Mouse (Mus musculus) liver, postnatal 0 days (tissue): Measurements from ENCODE around the gene Misp. TPM values are rescaled to one million over a fixed set of nuclear protein-coding genes. Genes with fewer than 3 reads are reported as not detected.
A peak's percentile ranks its signal among the peaks of the same experiment; 100 is the strongest.

ENCODE experiments used
- ATAC-seq: fragments of 200-750 bp; cut with Nextera tagmentation; 2 replicates; pipeline ENCODE4 v1.8.0; 2017; ENCODE audit warnings: mild to moderate bottlenecking, moderate library complexity
- DNase-seq: peaks from one replicate; pipeline ENCODE4 v3.0.0-alpha.2; 2016
- H3K27ac ChIP-seq: fragments of 300-500 bp; sonication (generic); 2 replicates; pipeline ENCODE4 v1.5.1; 2014; ENCODE audit warnings: antibody characterized with exemption, moderate library complexity, mild to moderate bottlenecking, low read depth
- H3K27me3 ChIP-seq: fragments of 300-500 bp; sonication (generic); 2 replicates; pipeline ENCODE4 v1.6.1; 2014; ENCODE audit warnings: low read length, control low read depth, mixed read lengths; ENCODE audit not compliant: insufficient read depth
- H3K36me3 ChIP-seq: fragments of 300-500 bp; sonication (generic); replicated peaks from 2 replicates; pipeline ENCODE4 v1.6.1; 2014; ENCODE audit warnings: mild to moderate bottlenecking, control low read depth, low read length, moderate library complexity, mixed read lengths; ENCODE audit not compliant: insufficient read depth
- H3K4me1 ChIP-seq: fragments of 300-500 bp; sonication (generic); 2 replicates; pipeline ENCODE4 v1.6.1; 2014; ENCODE audit warnings: antibody characterized with exemption, mild to moderate bottlenecking, control low read depth; ENCODE audit not compliant: insufficient read depth
- H3K4me2 ChIP-seq: fragments of 300-500 bp; sonication (generic); 2 replicates; pipeline ENCODE4 v1.6.1; 2014; ENCODE audit warnings: low read depth, mild to moderate bottlenecking, low read length, moderate library complexity, mixed read lengths
- H3K4me3 ChIP-seq: fragments of 300-500 bp; sonication (generic); 2 replicates; pipeline ENCODE4 v1.5.1; 2014; ENCODE audit warnings: low read depth, low read length
- H3K9ac ChIP-seq: fragments of 300-500 bp; sonication (generic); replicated peaks from 2 replicates; pipeline ENCODE4 v1.6.1; 2014; ENCODE audit warnings: mild to moderate bottlenecking, moderate library complexity
- H3K9me3 ChIP-seq: fragments of 300-500 bp; sonication (generic); 2 replicates; pipeline ENCODE4 v1.6.1; 2016; ENCODE audit warnings: mild to moderate bottlenecking, control low read depth, low read length, mixed read lengths
- CTCF ChIP-seq: sonication (generic); IDR thresholded peaks from 2 replicates; pipeline ENCODE4 v1.5.1; 2016; ENCODE audit warnings: antibody characterized with exemption, low read depth
- EP300 ChIP-seq: IDR thresholded peaks from 2 replicates; pipeline ENCODE4 v1.6.1; 2016; ENCODE audit warnings: antibody characterized with exemption, low read depth, mild to moderate bottlenecking
- WGBS: fragments of 180-500 bp; shearing (Covaris S2); extraction: QIAGEN DNeasy Blood & Tissue Kit; methylation state at CpG from one replicate; pipeline ENCODE4 v1.1.7; 2014; ENCODE audit not compliant: insufficient replicate concordance; 5-methylcytosine and 5-hydroxymethylcytosine counted together
- polyA plus RNA-seq: library from polyadenylated mRNA; unstranded; fragments of >200 nt; fragmentation: Nextera tagmentation; extraction: Ambion mirVana; gene quantifications from 2 replicates; pipeline ENCODE4 v1.2.1, GENCODE M21; 2015

Misp gene
- polyA plus RNA-seq, 1 experiment from 2014 or later: 1.00 TPM

DNA sequence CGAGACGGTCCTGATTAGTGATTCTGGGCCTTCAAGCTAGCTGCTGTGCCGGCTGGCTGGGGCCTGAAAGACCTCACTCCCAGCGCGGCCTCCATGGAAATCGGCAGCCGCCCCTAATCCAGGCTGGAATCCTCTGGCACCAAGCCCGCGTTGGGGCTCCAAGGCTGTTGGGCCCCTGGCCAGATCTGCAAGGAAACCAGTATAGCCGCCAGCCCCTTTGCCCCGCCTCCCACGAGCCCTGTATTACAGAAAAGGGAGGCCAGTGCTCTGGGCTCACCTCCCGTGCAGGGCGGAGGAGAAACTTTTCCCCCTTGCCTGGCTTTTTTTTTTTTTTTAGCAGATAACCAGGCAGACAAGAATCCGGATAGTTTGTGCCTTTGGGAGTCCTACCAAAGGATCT is 32.6 kb downstream of the Misp start:
- no peaks in the 10 kb centered on the region for H3K27me3 ChIP-seq
- peak overlapping the region; percentile 70 for H3K9ac ChIP-seq
- H3K36me3 ChIP-seq: peaks cover 19% of the 10 kb centered on the region
- TF ChIP-seq EP300 (no peak), CTCF (no peak)
- peak overlapping the region; percentile 98 for H3K4me2 ChIP-seq
- WGBS: 1% methylated on average over 15 of the region's 15 CpGs
- peaks cover 48% of the 10 kb centered on the region for H3K4me1 ChIP-seq
- H3K9me3 ChIP-seq: no peaks in the 10 kb centered on the region
- H3K27ac ChIP-seq: peak overlapping the region; percentile 99
- peak; percentile 89 for DNase-seq
- peak overlapping the region; percentile 57 for H3K4me3 ChIP-seq
- peak; percentile 6; the same call in 1 of the 2 replicates for ATAC-seq

DNA sequence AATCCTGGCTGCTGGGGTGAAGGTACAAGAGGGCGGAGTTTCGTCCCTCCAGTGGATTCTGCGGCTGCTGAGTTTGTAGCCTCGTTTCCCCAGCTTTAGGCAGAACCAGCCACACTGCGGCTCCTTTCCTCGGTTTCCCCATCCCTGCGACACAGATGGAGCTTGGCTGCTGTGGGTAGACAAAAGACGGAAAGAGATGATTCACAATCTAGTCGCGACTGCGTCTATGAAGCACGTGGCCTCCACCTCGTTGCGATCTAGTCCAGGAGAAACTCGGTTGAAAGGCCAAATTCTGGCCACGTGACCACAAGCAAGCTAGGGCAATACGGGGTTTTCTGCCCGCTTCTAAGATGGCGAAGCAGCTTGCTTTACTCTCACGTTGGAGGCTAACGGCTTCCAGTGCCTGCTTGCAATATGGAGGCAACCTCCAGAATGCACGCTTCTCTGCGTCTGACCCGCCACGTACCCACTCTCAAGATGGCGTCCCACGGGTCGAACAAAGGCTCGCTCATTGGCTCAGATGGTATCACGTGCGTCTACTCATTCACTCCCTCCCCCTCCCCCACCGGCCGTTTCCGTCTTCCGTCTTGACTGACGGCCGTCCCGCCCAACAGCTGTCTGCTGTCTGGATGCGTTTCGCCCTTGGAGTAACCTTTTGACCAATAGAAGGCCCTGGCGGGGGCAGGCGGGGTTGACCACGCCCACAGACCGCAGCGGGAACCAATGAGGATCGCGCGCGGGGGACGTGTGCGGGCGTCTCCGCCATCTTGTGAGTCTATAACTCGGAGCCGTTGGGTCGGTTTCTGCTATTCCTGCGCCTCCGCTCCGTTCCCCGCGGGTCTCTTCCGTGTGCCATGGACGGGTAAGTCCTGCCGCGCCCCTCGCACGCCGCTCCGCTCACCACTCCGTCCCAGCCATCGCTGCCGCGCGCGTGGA is 33.3 kb downstream of the Misp start, which contains the start of gene Ptbp1:
TSS of gene Ptbp1 (plus strand) at position 568 of the 936 bp plus-strand sequence.
- Histone ChIP-seq H3K27ac (peak within 1 kb of the TSS; percentile 100), H3K4me3 (peak within 1 kb of the TSS; percentile 81), H3K36me3 (peaks cover 25% of the 10 kb centered on the region), H3K9me3 (no peaks in the 10 kb centered on the region), H3K9ac (peak within 1 kb of the TSS; percentile 98), H3K27me3 (no peaks in the 10 kb centered on the region), H3K4me1 (peaks cover 51% of the 10 kb centered on the region), H3K4me2 (peak within 1 kb of the TSS; percentile 98)
- TF ChIP-seq EP300 (peak; percentile 17; the same call in 1 of the 2 replicates), CTCF (no peak)
- DNase-seq: peak; percentile 100
- peak; percentile 89 for ATAC-seq
- under 1% methylated on average over 75 of the region's 75 CpGs for WGBS

DNA sequence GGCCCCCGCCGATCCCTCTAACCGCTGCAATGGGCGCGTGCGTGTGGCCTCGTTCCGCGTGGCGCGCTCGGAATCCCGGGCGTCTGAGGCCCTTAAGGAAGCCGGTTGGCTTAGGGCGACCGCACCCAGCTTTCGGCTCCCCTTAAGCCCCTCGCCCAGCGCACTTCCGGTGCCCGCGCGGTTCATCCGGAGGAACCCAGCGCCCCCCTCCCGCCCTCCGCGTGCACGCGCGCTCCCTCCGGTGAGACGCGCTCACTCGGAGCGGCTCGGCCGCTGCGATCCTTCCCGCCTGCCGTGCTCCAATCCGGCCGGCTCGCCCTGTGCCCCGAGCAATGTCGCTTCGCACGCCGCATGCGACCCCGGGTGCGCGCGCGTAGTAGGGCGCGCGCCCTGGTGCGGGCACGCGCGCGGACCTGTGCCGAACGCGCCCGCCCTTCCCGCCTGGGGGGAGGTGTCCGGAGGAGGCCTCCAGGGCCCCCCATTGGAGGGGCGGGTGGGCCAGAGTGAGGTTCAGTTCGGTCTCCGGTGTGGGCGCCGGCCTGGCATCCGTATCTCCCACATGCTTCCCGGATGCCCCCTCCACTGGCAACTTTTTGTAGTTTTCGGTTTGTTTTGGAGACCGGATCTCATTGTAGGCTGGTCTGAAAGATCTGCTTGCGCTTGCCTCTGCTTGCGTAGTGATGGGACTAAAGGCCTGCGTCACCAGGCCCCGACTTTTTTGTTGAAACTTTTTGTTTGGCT is 34.2 kb downstream of the Misp start:
- no peaks in the 10 kb centered on the region for H3K9me3 ChIP-seq
- WGBS: 1% methylated on average over 64 of the region's 83 CpGs
- TF ChIP-seq CTCF: no peak
- no peak for TF ChIP-seq EP300
- ATAC-seq (peak; percentile 18), DNase-seq (peak; percentile 79)
- H3K9ac ChIP-seq: peak overlapping the region; percentile 98
- peak overlapping the region; percentile 81 for H3K4me3 ChIP-seq
- no peaks in the 10 kb centered on the region for H3K27me3 ChIP-seq
- peaks cover 51% of the 10 kb centered on the region for H3K4me1 ChIP-seq
- peak overlapping the region; percentile 100 for H3K27ac ChIP-seq
- peak overlapping the region; percentile 88 for H3K4me2 ChIP-seq
- peaks cover 33% of the 10 kb centered on the region for H3K36me3 ChIP-seq

GRCm38 (mm10) chr10:79855558-79856184 is 34.9 kb downstream of the Misp start:
- no peaks in the 10 kb centered on the region for H3K27me3 ChIP-seq
- no peaks in the 10 kb centered on the region for H3K9me3 ChIP-seq
- H3K36me3 ChIP-seq: peaks cover 40% of the 10 kb centered on the region
- H3K27ac ChIP-seq: peak overlapping the region; percentile 100
- ATAC-seq (no peak), DNase-seq (peak; percentile 74)
- no peak for TF ChIP-seq EP300
- TF ChIP-seq CTCF: no peak
- WGBS: 1% methylated on average over 10 of the region's 10 CpGs
- peak overlapping the region; percentile 98 for H3K9ac ChIP-seq
- H3K4me3 ChIP-seq: peak overlapping the region; percentile 81
- peak overlapping the region; percentile 88 for H3K4me2 ChIP-seq
- peaks cover 51% of the 10 kb centered on the region for H3K4me1 ChIP-seq

- Histone ChIP-seq H3K36me3 (peaks cover 46% of the 10 kb centered on the region), H3K9ac (peak overlapping the region; percentile 98), H3K4me1 (peaks cover 51% of the 10 kb centered on the region), H3K9me3 (no peaks in the 10 kb centered on the region), H3K4me2 (peak overlapping the region; percentile 88), H3K27me3 (no peaks in the 10 kb centered on the region), H3K27ac (peak overlapping the region; percentile 31; the same call in 1 of the 2 replicates), H3K4me3 (peak overlapping the region; percentile 81)
- ATAC-seq (no peak), DNase-seq (no peak)
- 13% methylated on average over 6 of the region's 6 CpGs for WGBS
- TF ChIP-seq CTCF: no peak
- TF ChIP-seq EP300: no peak
These were observed 35.5 kb downstream of the Misp start for GRCm38 (mm10) chr10:79856280-79856679.
